Mouse (Mus musculus): Measurements from ENCODE around the gene Nlrc3.

Nlrc3 gene

DNA sequence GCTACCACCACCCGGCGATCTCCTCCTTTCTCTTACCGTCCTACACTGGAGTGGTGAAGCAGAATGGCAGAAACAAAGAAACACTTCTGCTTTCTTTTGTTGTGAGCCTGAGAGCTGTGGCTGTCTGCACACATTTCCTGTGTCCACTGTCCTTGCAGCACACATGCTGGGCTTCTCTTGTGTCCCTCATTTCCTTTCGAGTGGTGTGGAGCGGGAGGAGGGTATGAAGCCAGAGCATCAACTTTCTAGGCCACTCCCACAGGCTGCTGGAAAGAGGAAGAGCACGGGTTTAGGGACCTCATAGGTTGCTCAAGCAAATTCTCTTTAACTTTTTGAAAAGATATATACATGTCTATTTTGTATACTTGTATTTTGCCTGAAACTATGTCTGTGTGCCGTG lies 47.3 kb downstream of the Nlrc3 start:
- no peak for DNase-seq (ENCODE audit: low spot score)

DNA sequence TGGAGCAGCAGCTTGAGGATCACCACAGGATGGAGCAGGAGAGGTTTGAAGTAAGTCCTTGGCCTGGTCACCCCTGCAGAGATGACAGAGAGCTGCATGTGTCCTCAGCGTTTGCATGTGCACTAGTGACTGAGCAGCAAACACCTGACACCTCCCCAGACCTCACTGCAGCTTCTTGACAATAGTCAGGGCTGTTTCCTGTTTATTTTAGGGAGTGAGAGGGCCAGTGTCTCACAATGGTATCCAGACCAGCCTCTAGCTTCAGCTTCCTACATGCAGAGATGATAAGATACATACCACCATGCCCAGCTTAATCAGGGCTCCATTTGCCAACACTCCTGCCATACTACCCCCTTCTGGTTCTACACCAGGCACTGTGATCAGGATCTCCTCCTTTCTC lies 47.9 kb downstream of the Nlrc3 start:
- no peak for DNase-seq (ENCODE audit: low spot score)

DNA sequence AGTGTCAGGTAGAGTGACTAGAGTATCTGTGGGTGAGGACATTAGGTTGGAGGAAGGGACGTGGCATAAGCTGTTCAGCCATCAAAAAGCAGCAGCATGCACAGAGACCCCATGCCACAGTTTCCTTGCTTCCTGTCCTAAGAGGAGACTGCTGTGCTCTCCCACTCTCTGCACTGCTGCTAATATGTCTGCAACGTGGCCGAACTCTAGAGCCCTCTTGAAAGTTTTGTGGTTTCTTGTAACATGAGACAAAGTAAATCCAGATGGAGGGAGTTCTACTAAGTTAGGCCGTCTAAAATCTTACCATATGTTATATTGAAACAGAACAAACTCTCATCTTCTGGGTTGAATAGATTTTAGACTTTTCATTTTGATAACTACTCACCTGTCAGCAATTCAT lies 52.5 kb downstream of the Nlrc3 start:
- no peak for DNase-seq (ENCODE audit: low spot score)

DNA sequence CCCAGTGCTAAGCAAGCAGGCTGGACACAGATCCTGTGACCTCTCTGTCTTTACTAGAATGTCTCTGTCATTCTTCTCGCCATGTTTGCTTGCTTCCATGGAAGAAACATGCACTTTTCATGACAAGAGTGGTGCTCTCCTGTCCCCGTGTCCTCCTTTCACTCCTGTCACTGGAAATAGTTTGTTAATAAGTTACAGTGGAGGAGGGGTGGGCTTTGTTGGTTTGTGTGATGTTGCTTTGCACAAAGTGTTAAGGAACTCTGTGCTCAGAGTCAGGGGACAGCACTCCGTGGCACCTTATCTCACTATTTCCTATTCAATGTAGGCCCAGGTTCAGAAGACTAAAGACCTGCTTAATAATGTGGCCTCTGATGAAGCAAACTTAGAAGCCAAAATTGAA lies 52.9 kb downstream of the Nlrc3 start:
- peak; percentile 7 for DNase-seq (ENCODE audit: low spot score)

- no peak for DNase-seq (ENCODE audit: low spot score)
These were observed 55.7 kb downstream of the Nlrc3 start for GRCm38 (mm10) chr16:3920756-3921155.

GRCm38 (mm10) chr16:3909118-3909517 lies 67.3 kb downstream of the Nlrc3 start:
- DNase-seq (ENCODE audit: low spot score) = no peak

- peak; percentile 92 for DNase-seq (ENCODE audit: low spot score)
These were observed 67.8 kb downstream of the Nlrc3 start, which contains the start of the genes 1700037C18Rik and Cluap1 for GRCm38 (mm10) chr16:3908537-3909111. Gene 1700037C18Rik (minus strand): TSS chr16:3908689. Gene Cluap1 (plus strand): TSS chr16:3908801.

- DNase-seq (ENCODE audit: low spot score) = no peak
These were observed 69.0 kb downstream of the Nlrc3 start for GRCm38 (mm10) chr16:3907471-3907870.

DNA sequence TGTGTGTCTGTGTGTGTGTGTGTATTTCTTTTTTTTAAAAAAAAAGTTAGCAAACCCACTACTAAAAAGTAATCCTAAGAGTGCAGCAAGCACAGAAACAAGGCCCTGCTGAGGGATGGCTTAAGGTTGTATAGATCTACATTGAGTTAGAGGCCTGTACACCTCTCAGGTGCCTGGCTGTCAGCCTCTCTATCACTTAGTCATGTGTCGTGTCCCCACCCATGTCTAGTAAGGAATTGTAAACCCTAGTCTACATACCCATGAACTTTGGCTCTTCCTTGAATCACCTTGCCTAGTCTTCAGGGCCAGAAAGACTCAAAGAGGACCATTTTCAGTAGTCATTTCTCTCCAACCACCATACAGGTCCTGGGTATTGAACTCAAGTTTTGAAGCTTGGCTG lies 79.9 kb downstream of the Nlrc3 start:
- DNase-seq (ENCODE audit: low spot score) = no peak

GRCm38 (mm10) chr16:3896046-3896445 lies 80.4 kb downstream of the Nlrc3 start:
- DNase-seq (ENCODE audit: low spot score) = no peak

DNA sequence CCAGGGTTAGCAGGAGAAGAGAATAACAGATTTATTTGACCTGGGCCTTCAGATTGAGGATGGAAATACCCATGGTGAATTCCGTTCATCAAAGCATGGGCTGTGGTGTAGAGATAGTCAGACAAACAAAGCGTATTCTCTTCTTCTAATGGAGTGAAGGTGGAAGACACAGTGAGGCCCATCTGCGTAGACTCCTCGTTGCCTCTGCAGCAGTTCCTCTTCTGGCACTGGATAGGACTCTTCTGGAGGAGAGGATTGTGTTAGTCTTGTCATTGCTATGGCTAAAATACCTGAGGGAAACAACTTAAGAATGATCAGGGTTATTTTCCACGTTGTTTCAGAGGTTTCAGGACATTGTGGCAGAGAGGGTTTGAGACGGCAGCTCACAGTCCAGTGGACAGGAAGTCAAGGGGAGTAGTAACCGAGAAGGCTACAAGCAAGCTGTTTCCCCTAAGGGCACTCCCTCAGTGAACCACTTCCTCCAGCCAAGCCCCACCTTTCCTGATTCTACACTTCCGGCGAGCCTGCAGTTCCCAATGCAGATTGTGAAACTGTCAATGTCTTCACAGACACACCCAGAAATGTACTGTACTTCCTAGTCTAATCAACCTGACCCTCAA lies 81.1 kb downstream of the Nlrc3 start:
- peak; percentile 15 for DNase-seq (ENCODE audit: low spot score)

All from yolk sac, embryonic 10.5 days (tissue).